Mouse (Mus musculus) lung, embryonic 14.5 days (tissue): Measurements from ENCODE around the gene Ttc21a. TPM values are rescaled to one million over a fixed set of nuclear protein-coding genes. Genes with fewer than 3 reads are reported as not detected.
A peak's percentile ranks its signal among the peaks of the same experiment; 100 is the strongest.

ENCODE experiments used
- ATAC-seq: fragments of 200-750 bp; cut with Nextera tagmentation; 2 replicates; pipeline ENCODE4 v1.8.0; 2017; ENCODE audit warnings: mild to moderate bottlenecking, moderate TSS enrichment, moderate library complexity; ENCODE audit not compliant: insufficient read depth
- DNase-seq: peaks from one replicate; pipeline ENCODE4 v3.0.0-alpha.2; 2015
- H3K27ac ChIP-seq: fragments of 300-500 bp; sonication (generic); 2 replicates; pipeline ENCODE4 v1.5.1; 2014; ENCODE audit warnings: low read depth, mild to moderate bottlenecking, moderate library complexity
- H3K27me3 ChIP-seq: fragments of 300-500 bp; sonication (generic); 2 replicates; pipeline ENCODE4 v1.6.1; 2014; ENCODE audit warnings: low read length, control low read depth; ENCODE audit not compliant: insufficient read depth
- H3K36me3 ChIP-seq: fragments of 300-500 bp; sonication (generic); 2 replicates; pipeline ENCODE4 v1.6.1; 2014; ENCODE audit warnings: control low read depth; ENCODE audit not compliant: insufficient read depth
- H3K4me1 ChIP-seq: fragments of 300-500 bp; sonication (generic); 2 replicates; pipeline ENCODE4 v1.6.1; 2014; ENCODE audit warnings: antibody characterized with exemption, control low read depth; ENCODE audit not compliant: insufficient read depth
- H3K4me2 ChIP-seq: fragments of 300-500 bp; sonication (generic); 2 replicates; pipeline ENCODE4 v1.6.1; 2014; ENCODE audit warnings: mild to moderate bottlenecking
- H3K4me3 ChIP-seq: fragments of 300-500 bp; sonication (generic); 2 replicates; pipeline ENCODE4 v1.5.1; 2014; ENCODE audit warnings: low read depth, low read length
- H3K9ac ChIP-seq: fragments of 300-500 bp; sonication (generic); 2 replicates; pipeline ENCODE4 v1.6.1; 2014
- H3K9me3 ChIP-seq: fragments of 300-500 bp; sonication (generic); 2 replicates; pipeline ENCODE4 v1.6.1; 2016; ENCODE audit warnings: low read depth, low read length, control low read depth
- CTCF ChIP-seq: IDR thresholded peaks from 2 replicates; pipeline ENCODE4 v1.5.1; 2016; ENCODE audit warnings: antibody characterized with exemption, low read depth
- WGBS: fragments of 180-500 bp; shearing (Covaris S2); extraction: QIAGEN DNeasy Blood & Tissue Kit; methylation state at CpG from one replicate; pipeline ENCODE4 v1.1.7; 2014; 5-methylcytosine and 5-hydroxymethylcytosine counted together
- polyA plus RNA-seq: library from polyadenylated mRNA; unstranded; fragments of >200 nt; fragmentation: Nextera tagmentation; extraction: Ambion mirVana; gene quantifications from 2 replicates; pipeline ENCODE4 v1.2.1, GENCODE M21; 2014

Gene Ttc21a
- polyA plus RNA-seq, 1 experiment from 2014 or later = 0.16 TPM

- DNase-seq (no peak), ATAC-seq (no peak)
- no peak overlapping the region for H3K4me3 ChIP-seq
- 76% methylated on average over 7 of the region's 7 CpGs for WGBS
- no peaks in the 10 kb centered on the region for H3K9me3 ChIP-seq
- H3K4me1 ChIP-seq = peaks cover 7% of the 10 kb centered on the region; the same call in 1 of the 2 replicates
- no peak overlapping the region for H3K27ac ChIP-seq
- no peak overlapping the region for H3K4me2 ChIP-seq
- TF ChIP-seq CTCF = no peak
- no peaks in the 10 kb centered on the region for H3K27me3 ChIP-seq
- H3K36me3 ChIP-seq = peaks cover 32% of the 10 kb centered on the region
- no peak overlapping the region for H3K9ac ChIP-seq
Measured at GRCm38 (mm10) chr9:119969811-119970210, 32.4 kb downstream of the Ttc21a start.

- no peak overlapping the region for H3K4me3 ChIP-seq
- no peak overlapping the region for H3K9ac ChIP-seq
- H3K4me2 ChIP-seq = no peak overlapping the region
- ATAC-seq (no peak), DNase-seq (peak; percentile 64)
- H3K27me3 ChIP-seq = no peaks in the 10 kb centered on the region
- H3K36me3 ChIP-seq = peaks cover 35% of the 10 kb centered on the region
- H3K4me1 ChIP-seq = peaks cover 7% of the 10 kb centered on the region; the same call in 1 of the 2 replicates
- no peaks in the 10 kb centered on the region for H3K9me3 ChIP-seq
- TF ChIP-seq CTCF = peak; percentile 65
- H3K27ac ChIP-seq = no peak overlapping the region
- 37% methylated on average over 6 of the region's 6 CpGs for WGBS
Measured at GRCm38 (mm10) chr9:119970221-119970620, 32.8 kb downstream of the Ttc21a start.

GRCm38 (mm10) chr9:119970763-119971656 lies 33.6 kb downstream of the Ttc21a start:
- H3K9ac ChIP-seq = peak overlapping the region; percentile 4; the same call in 1 of the 2 replicates
- no peak for TF ChIP-seq CTCF
- peaks cover 37% of the 10 kb centered on the region for H3K36me3 ChIP-seq
- ATAC-seq = peak; percentile 22; the same call in 1 of the 2 replicates
- DNase-seq = peak; percentile 57
- no peak overlapping the region for H3K4me3 ChIP-seq
- no peak overlapping the region for H3K4me2 ChIP-seq
- H3K27me3 ChIP-seq = no peaks in the 10 kb centered on the region
- H3K9me3 ChIP-seq = no peaks in the 10 kb centered on the region
- no peak overlapping the region for H3K27ac ChIP-seq
- WGBS = 76% methylated on average over 7 of the region's 7 CpGs
- peaks cover 7% of the 10 kb centered on the region; the same call in 1 of the 2 replicates for H3K4me1 ChIP-seq

DNA sequence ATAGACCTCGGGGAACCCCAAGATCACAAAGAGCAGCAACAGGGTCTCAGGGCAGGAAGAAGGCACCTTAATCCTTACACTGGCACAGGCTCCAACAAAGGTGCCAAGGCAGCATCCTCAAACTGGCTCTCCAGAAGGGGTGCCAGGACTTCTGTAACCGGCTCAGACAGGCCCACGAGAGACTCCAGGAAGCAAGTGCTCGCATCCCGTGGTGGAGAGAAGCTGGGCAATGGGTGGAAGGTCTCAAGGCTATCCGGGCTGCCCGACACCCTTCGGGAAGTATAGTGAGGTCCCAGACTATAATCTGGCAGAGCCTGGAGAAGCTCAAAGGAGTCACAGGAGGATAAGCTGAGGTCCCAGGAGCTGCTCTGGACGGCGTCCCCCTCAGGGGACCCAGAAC lies 34.8 kb downstream of the Ttc21a start:
- TF ChIP-seq CTCF = no peak
- Histone ChIP-seq H3K27me3 (no peaks in the 10 kb centered on the region), H3K4me1 (peaks cover 16% of the 10 kb centered on the region; the same call in 1 of the 2 replicates), H3K4me3 (no peak overlapping the region), H3K27ac (no peak overlapping the region), H3K36me3 (peaks cover 41% of the 10 kb centered on the region), H3K9ac (no peak overlapping the region), H3K9me3 (no peaks in the 10 kb centered on the region), H3K4me2 (no peak overlapping the region)
- no peak for DNase-seq
- 93% methylated on average over 10 of the region's 10 CpGs for WGBS
- no peak for ATAC-seq

- Histone ChIP-seq H3K36me3 (peaks cover 41% of the 10 kb centered on the region), H3K9ac (no peak overlapping the region), H3K27ac (no peak overlapping the region), H3K27me3 (no peaks in the 10 kb centered on the region), H3K9me3 (no peaks in the 10 kb centered on the region), H3K4me1 (peaks cover 20% of the 10 kb centered on the region), H3K4me3 (no peak overlapping the region), H3K4me2 (no peak overlapping the region)
- TF ChIP-seq CTCF = no peak
- no peak for ATAC-seq
- WGBS = 82% methylated on average over 12 of the region's 12 CpGs
- no peak for DNase-seq
Measured at GRCm38 (mm10) chr9:119972582-119972981, 35.2 kb downstream of the Ttc21a start.

- no peak overlapping the region for H3K9ac ChIP-seq
- no peak overlapping the region for H3K4me2 ChIP-seq
- no peak overlapping the region for H3K27ac ChIP-seq
- no peak overlapping the region for H3K4me3 ChIP-seq
- TF ChIP-seq CTCF = no peak
- H3K27me3 ChIP-seq = no peaks in the 10 kb centered on the region
- H3K36me3 ChIP-seq = peaks cover 41% of the 10 kb centered on the region
- WGBS = 89% methylated on average over 23 of the region's 23 CpGs
- peaks cover 27% of the 10 kb centered on the region for H3K4me1 ChIP-seq
- no peak for ATAC-seq
- no peak for DNase-seq
- no peaks in the 10 kb centered on the region for H3K9me3 ChIP-seq
Measured at GRCm38 (mm10) chr9:119973281-119973680, 35.9 kb downstream of the Ttc21a start.

- Histone ChIP-seq H3K27me3 (no peaks in the 10 kb centered on the region), H3K9ac (no peak overlapping the region), H3K4me2 (no peak overlapping the region), H3K27ac (no peak overlapping the region), H3K4me3 (no peak overlapping the region), H3K4me1 (peaks cover 33% of the 10 kb centered on the region), H3K9me3 (no peaks in the 10 kb centered on the region), H3K36me3 (peaks cover 41% of the 10 kb centered on the region)
- no peak for ATAC-seq
- no peak for DNase-seq
- TF ChIP-seq CTCF = peak; percentile 63
- WGBS = 92% methylated on average over 27 of the region's 27 CpGs
Measured at GRCm38 (mm10) chr9:119973869-119974520, 36.6 kb downstream of the Ttc21a start.
